Mouse (Mus musculus) cerebellum, adult (tissue): ENCODE data around the gene Fermt1.

Experiments used
- ATAC-seq: cut with Nextera tagmentation; 2 replicates; pipeline ENCODE4 v1.9.2; 2017; ENCODE audit warnings: mild to moderate bottlenecking, moderate library complexity, mixed read lengths; ENCODE audit not compliant: insufficient number of reproducible peaks, low FRiP score, low TSS enrichment

Fermt1 gene

DNA sequence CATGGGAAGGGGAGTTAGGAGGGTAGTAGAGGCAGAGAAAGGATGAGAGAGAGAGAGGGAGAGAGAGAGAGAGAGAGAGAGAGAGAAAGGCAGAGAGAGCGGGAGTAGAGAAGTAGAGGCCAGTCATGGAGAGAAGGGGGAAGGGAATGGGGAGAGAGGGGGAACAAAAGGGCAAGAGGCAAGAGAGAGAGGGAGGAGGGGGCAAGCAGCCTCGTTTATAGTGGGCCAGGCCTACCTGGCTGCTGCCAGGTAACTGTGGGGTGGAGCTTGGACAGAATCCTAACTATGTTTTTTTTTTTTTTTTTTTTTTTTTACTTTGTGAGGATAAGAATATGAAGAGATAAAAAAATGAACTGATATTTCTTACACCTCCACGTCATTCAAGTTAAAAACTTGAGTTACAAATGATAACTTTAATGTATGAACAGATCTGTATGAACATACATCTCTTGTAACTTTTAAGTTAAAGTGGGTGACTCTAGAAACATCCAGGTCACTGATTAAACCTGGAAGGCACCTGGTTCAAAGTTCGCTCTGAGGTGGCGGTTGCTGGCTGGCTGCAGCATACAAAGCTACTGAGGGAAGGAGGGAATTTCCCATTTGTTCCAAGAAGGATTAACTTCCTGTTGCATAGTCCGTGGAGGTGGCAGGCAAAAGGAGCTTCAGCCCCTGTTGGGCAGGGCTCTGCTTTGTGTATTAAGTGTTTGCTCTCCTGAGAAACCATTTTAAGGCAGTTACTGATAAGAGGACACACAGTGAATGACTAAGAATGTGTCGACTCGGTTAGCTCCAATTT, 22.2 kb downstream of the Fermt1 start:
- no peak for ATAC-seq

- no peak for ATAC-seq
These were observed 23.4 kb downstream of the Fermt1 start for GRCm38 (mm10) chr2:132922076-132922873.

DNA sequence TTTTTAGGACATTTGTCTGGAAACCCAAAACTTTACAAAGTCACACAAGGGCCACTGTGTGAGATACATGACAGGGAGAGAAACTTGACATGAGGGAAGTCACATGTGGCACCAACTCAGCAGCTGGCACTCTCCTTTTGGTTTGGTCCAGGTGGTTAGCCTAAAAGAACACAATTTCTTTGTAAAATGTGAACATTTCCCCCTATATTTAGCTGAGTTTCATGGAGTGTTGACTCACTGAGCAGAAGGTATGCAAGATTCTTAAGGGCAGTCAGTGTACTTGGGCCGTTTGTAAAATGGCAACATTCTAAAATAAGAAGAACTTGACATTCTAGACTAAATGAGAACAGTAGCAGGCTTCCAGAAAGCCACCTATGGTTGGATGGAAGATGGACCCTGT, 30.9 kb downstream of the Fermt1 start:
- ATAC-seq = no peak

GRCm38 (mm10) chr2:132906763-132907162, 38.9 kb downstream of the Fermt1 start:
- ATAC-seq = no peak

DNA sequence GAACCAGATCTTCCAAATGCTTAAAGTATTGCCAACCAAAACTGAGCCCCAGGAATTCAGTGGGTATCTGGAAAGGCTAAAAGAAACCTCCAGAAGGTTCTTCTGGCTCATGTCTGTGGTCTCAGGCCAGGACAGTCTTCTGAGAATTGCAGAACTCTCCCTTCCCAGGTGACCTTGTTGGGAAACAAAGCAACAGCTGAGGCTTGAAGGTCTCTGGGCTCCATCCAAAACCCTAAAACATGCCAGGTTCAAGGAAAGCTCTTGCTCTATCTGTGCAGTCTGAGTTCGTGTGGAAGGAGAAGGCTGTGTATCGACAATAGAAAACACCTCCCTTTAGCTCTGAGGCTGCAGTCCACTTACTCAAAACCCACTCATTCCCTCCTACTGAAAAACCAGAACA, 40.7 kb downstream of the Fermt1 start:
- ATAC-seq = no peak

DNA sequence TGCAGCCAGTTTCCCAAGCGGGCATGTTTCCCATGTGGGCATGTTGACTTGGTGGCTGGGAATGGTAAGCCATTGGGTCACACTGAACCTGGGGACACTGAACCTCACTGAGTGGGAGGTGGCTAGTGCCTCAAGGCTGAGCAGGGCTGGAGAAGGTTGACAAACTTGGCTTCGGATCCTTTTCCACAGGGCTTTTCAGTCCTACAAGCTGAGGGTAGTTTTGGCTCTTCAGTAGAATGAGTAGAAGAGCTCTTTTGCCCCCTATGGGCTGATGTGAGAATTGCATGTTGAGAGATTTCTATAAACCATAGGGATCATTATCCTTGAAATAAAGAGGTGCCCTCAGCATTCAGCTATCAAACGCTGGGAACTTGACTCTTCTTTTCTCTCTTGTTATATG, 42.2 kb downstream of the Fermt1 start:
- ATAC-seq = peak; percentile 82

GRCm38 (mm10) chr2:132902056-132902455, 43.6 kb downstream of the Fermt1 start:
- ATAC-seq = no peak

DNA sequence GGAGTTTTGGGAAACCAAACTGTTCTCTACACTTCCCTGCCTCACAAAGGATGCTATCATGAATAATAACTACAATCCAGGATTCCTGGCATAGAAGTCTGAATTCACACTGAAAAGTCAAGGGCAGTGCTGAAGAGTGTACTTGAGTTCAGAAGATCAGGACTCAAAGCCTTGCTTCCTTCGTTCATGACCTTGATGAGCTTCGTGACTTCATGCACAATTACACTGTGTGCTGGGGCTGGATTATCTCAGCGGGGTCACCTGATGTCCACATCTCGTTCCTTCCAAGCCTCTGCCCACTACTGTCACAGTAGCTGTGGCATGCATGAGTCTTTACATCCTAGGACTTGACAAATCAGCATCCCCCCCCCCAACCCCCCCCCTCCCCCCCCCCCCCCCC, 44.1 kb downstream of the Fermt1 start:
- ATAC-seq = no peak

DNA sequence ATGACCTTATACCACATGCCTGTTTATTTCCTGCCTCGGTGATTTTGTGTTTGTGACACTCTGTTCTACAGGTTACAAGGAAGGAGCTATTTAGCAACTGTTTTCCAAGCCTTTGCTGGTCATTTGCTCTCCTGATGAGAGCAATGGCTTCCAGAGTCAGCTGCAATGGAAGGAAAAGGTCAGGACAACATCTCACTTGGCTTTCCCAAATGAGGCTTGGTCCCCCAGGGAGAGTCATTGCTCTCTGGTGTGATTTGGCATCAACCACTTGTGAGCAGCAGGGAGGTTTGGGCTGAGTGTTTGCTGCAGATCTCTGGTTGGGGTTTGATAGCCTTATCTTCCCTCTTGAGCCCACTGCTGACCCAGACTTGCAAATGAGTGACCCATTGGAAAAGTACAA, 45.1 kb downstream of the Fermt1 start:
- ATAC-seq = no peak

- no peak for ATAC-seq
These were observed 47.5 kb downstream of the Fermt1 start for GRCm38 (mm10) chr2:132898211-132898610.

DNA sequence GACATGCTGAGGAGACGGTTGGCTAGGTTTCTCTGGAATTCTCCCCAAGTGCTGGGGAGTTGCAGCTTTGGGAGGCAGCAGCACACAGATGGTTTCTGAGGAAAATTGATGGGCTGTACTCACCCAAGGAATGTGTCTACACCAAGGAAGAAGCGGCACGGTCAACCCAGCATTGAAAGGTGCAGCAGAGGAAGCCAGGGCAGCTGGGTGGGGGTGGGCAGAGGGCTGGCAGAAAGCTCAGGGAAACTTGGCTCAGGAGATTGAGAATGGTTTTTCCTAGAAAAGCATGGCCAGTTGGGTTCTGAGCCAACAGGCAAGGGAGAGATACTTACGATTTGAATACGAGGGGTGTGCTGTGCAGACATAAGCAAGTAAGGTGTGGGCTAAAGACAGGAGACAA, 51.9 kb downstream of the Fermt1 start:
- no peak for ATAC-seq

GRCm38 (mm10) chr2:132885312-132885711, 60.4 kb downstream of the Fermt1 start:
- no peak for ATAC-seq

DNA sequence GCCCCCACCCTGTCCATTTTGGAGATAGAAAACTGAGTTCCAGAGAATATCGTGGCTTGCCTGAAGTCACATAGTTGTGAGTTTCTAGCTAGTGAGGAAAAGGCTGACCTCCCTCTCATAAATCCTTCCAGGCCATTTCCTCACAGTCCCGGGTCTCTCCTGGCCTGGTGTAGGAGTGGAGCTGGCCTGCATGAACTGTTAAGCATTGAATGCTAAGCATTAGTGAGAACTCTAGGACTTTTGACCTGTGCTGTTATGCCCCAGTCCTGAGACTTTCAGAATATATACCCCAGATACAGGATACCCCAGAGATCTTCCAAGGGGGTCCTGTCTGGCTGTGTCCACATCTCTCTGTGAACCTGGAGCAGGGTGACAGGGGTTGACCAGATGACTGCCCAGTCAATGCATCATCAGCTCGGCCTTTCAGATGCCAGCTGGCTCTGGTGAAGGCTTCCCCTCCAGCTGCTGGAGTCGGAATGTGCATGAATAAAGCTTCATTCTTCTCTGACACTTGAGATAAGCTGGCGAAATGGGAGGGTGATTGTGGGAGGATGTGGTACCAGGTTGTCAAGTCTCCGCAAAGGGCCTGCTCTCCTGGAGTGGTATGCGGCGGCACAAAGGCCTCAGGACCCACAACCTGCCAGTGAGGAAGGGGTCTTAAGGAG, 61.3 kb downstream of the Fermt1 start:
- ATAC-seq = no peak

DNA sequence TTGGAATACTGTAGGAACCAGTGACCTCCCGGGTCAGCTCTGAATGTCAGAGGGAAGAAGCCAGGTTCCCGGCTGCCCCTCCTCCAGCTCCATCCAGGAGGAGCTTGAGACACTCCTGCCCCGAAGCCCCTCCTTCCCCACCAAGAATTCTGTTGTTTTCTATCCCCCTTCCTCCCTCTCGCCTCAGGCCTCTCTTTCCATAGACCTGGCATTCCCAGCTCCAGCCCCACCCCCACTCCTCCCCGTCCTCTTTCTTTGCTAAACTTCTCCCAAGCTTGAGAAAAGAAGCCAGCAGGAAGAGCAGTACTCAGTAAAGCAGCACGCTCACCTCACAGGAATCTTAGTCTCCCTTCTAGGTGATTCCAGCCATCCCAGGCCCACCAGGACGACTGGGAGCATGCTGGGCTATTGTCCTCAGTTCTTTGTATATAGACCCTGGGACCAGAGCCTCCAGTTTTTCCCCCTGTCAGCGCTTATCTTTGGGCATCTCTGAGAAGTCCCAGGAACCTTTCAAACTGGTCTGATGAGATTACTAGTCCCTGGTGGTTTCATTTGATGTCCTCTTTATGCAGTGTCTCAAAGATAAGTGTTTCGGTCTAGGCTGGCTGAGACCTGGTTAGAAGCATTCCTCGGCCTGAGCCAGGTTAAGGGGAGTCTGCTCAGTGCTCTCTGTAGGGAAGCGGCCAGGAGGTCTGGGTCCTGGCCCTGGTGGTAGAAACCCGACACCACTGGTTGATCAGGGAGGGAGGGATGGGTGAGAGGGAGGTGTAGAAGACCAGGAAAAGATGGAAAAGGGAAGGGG, 64.7 kb downstream of the Fermt1 start, which contains the start of gene Lrrn4:
TSS of gene Lrrn4 (minus strand) at position 48 of the 802 bp plus-strand sequence.
- no peak for ATAC-seq

DNA sequence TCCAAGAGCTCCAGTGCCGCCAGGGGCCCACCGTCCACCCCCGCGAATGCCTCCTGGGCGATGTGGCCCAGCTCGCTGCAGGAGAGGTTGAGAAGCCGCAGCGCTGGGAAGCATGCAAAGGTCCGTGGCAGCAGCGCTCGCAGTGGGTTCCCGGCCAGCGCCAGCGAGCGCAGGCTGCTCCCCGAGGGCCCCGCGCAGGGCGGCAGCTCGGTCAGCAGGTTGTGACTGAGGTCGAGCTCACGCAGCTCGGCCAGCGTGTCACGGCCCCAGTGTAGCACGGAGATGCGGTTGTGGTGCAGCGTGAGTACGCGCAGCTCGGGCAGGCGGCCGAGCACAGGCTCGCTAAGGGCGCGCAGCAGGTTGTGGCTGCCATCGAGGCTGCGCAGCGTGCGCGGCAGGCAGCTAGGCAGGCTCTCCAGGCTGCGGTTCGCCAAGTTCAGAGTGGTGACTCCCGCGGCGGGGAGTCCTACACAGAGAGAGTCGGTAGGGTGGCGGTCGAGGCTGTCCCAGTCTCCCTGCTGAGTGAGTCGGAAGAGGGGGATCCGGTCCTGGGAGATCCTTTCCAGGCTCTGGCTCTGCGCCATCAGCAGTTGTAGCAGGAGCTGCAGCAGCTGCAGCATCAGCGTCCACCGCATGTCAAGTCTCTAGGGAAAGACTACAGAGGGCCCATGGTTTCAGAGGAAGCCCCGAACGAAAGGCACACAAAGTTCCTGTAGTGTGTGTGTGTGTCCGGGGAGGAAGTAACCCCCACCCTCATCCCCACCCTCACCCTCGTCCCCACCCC, 66.3 kb downstream of the Fermt1 start:
- ATAC-seq = peak; percentile 40; the same call in 1 of the 2 replicates

- ATAC-seq = no peak
These were observed 68.7 kb downstream of the Fermt1 start for GRCm38 (mm10) chr2:132876991-132877390.

GRCm38 (mm10) chr2:132873657-132874326, 71.9 kb downstream of the Fermt1 start:
- no peak for ATAC-seq

GRCm38 (mm10) chr2:132871663-132872062, 74.0 kb downstream of the Fermt1 start:
- no peak for ATAC-seq

- no peak for ATAC-seq
These were observed 75.4 kb downstream of the Fermt1 start for GRCm38 (mm10) chr2:132870286-132870685.
